Mouse (Mus musculus) brain, embryonic 14.5 days (tissue): ENCODE measurements around the gene Efna4. TPM values are rescaled to one million over a fixed set of nuclear protein-coding genes. Genes with fewer than 3 reads are reported as not detected.
A peak's percentile ranks its signal among the peaks of the same experiment; 100 is the strongest.

Experiments used
- DNase-seq: peaks from one replicate; pipeline ENCODE4 v3.0.0-alpha.2; 2011; ENCODE audit warnings: low read depth
- CTCF ChIP-seq: fragments of 200-500 bp; IDR thresholded peaks from 2 replicates; pipeline ENCODE4 v1.5.1; 2012; ENCODE audit warnings: inconsistent platforms, mild to moderate bottlenecking, moderate library complexity, borderline replicate concordance; ENCODE audit not compliant: insufficient read depth, insufficient read length; ENCODE audit errors: extremely low read depth
- POLR2A ChIP-seq: fragments of 200-500 bp; IDR thresholded peaks from 2 replicates; pipeline ENCODE4 v1.6.1; 2012; ENCODE audit warnings: mild to moderate bottlenecking, inconsistent platforms, borderline replicate concordance; ENCODE audit not compliant: poor library complexity, insufficient read depth, insufficient read length, severe bottlenecking; ENCODE audit errors: extremely low read depth
- polyA plus RNA-seq: library from polyadenylated mRNA; depleted of rRNA; stranded (reverse); fragments of >200 nt; gene quantifications from 2 replicates; pipeline ENCODE4 v1.2.3, GENCODE M21; 2012; rRNA removed

The Efna4 gene
- polyA plus RNA-seq, 1 experiment = 12.6 TPM

DNA sequence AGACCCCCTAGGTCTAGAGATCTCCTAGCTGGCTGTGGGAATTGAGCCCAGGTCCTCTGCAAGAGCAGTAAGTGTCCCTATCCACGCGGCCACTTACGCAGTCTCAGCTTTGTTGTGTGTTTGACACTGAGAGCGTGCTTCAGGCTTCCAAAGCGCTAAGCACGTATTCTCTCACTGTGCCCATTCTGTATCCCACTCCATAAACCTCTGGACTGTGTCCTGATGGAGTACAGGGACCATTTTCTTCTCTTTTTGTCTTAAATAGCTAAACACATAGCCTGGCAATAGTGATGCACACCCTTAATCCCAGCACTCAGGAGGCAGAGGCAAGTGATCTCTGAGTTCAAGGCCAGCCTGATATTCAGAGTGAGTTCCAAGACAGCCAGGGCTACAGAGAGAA lies 38.9 kb downstream of the Efna4 start:
- TF ChIP-seq CTCF (no peak), POLR2A (no peak)
- DNase-seq = no peak

DNA sequence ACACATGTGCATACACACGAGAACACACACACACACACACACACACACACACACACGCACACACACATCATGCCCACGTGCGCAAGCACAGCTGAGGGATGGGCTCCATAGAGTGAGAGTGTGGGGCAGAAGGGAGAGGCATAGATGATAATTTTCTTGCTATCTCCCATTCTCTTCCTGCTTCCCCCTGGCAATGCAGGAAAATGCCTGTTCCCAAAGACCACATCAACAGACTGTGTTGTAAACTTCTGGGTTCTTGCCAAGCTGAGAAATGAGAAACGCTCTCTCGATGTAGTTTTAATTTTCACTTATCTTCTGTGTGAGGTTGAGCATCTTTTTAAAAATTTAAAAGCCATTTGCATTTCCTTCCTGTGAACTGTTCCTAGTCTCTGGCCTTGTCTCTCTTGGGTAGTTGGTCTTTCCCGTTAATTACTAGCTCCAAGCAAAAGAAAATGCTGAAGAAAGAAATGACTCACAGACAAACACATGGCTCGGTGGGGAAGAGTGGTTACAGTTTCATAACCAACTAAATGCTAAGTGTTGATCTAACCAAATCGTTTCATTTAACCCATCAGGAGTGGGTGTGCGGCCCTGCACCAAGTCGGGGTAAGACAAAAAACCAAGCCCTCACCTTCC lies 40.9 kb downstream of the Efna4 start:
- TF ChIP-seq POLR2A (no peak), CTCF (no peak)
- peak; percentile 40 for DNase-seq

DNA sequence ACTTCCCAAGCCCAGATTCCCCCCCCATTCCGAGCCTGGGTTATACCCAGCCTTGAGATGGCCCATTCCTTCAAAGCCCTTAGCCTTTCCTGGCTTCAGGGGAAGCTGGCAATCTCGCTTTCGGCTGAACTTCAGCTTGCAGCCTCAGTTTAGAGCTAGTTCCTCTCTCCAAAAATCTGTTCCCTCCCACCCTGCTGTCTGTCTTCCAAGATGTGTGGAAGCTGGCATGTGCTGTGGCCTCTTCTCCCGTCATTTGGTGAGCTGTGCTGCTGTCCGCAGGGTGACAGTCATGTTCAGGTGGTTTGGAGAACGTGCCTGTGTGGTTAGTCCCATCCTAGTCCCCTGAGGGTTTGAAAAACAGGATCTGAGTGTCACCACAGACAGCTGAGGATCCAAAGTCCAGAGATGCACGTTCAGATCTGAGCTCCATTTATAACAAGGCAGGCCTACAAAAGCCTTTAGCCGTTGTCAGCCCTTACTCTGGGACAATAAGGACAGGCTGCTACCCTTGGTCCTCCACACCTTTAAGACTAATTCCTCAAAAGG lies 42.1 kb downstream of the Efna4 start:
- DNase-seq = no peak
- TF ChIP-seq POLR2A = no peak
- no peak for TF ChIP-seq CTCF

DNA sequence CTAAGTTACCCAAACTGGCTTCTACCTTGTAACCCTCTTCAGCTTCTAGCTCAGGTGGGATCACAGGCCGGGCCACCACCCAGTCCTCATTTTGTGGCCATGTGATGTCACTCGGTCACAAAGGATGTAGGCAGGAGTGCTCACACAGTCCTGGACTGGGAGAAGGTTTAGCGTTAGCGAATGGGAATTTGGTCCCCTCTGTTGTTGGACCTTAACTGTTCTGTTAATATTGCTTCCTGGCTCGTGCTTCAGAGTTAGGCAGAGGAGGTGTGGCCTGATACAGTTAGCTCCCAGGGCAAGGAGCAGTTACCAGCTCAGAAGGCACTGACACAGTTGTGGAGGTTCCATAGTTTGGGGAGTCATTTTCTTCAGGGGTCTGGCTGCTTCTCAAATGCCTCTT lies 43.6 kb downstream of the Efna4 start:
- TF ChIP-seq POLR2A = no peak
- no peak for TF ChIP-seq CTCF
- DNase-seq = no peak

DNA sequence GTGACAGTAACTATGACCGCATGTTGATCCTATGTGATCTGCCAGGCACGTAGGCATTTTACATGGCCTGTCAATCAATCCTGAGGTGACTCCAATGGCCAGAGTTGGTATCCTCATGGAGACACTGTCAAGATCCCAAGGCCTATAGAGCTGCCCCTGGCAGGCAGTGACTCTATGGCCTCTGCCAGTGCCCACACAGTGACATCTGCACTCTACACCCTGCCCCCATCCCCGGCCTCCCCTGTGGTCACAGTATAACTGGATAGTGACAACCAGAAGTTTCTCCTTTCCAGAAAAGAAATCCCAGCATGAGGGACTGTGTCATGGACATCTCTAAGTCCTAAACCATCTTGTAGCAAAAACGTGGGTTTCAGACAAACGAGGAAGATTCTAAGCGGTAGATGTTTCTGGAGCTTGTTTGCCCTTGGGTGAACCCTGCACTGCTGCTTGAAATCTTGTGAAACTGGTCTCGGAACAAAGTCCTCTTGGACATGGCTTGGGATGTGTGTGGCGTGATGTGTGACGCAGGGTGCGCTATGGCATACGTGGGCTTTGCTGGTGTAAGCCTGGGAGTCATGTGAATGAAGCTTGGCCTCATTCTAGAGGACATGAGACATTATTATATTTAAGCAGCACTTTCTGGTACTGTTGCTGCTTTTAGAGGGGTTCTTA lies 44.4 kb downstream of the Efna4 start:
- DNase-seq = no peak
- TF ChIP-seq CTCF = no peak
- TF ChIP-seq POLR2A = no peak

DNA sequence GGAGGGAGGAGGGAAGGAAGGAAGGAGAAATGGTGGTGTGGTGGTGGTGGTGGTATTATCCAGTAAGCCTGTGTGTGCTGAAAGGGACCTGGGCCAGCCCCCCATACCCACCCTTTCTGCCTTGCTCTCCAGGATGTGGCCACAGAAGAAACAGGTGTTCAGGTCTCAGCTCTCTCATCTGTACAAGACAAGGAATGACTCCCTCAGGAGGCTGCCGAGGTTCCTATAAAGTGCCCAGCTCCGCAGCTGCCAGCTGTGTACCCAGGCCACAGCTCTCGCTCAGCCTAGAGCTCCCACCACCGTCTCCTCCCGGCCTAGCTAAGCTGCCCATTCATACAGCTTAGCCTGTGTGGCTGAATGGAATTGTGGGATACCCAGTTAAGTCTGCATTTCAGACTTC lies 45.5 kb downstream of the Efna4 start:
- TF ChIP-seq POLR2A = no peak
- no peak for TF ChIP-seq CTCF
- DNase-seq = no peak

DNA sequence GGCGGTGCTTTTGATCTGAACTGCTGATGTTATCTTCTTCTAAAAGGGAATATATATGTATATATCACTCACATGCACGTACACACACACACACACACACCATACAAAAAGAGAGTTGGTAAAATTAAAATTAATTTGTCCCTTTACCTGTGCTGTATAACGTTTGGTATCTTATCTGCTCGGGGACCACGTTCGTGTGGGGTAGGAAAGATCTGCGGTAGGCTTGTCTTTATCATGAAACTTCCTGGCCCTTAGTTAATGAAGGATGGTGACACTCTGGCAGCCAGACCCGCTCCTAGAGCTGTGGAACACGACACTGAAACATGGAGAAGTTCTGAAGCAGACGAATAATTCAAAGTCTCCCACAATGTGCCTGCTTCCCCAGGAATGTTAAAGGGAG lies 46.0 kb downstream of the Efna4 start:
- TF ChIP-seq POLR2A (no peak), CTCF (no peak)

DNA sequence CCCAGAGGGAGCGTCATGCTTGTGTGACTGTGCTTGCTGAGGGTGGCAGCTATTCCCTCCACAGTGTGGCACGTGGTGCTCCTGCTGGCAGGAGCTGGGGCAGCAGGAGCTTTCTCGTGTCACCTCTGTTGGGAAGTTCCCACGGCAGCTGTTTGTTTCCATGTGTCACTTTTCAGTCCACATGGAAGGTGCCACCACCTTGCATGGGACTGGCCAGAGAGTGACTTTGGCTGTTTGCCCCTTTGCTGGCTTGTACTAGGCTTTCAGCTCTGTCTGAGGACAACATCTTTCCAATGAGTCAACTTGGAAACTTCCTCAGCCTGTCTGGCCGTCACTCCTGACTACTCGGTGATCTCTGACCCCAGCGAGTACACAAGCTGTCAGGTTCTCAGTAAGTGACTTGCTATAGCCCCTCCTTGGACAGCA lies 49.3 kb downstream of the Efna4 start:
- DNase-seq = no peak
- TF ChIP-seq POLR2A (no peak), CTCF (no peak)

More for the DNA sequence above, 46.0 kb downstream of the Efna4 start:
- no peak for DNase-seq

DNA sequence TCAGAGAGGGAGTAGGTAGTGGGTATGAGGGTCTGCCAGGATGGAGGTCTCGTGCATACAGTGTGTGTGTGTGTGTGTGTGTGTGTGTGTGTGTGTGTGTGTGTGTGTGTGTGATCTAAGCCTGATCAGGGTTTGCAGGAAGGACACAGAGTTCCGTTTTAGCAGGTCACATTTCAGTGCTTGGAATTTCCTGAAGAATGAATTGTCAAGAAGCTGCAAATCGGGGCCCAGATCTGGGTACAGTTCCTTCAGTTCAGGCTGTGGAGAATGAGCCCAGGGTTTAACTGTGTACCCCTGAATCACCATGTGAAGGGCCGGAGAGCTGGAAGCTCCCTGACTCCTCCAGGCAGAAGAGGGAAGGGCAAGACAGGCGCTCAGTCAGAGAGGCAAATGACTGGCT lies 50.5 kb downstream of the Efna4 start:
- DNase-seq = no peak
- TF ChIP-seq CTCF = no peak
- TF ChIP-seq POLR2A = no peak

DNA sequence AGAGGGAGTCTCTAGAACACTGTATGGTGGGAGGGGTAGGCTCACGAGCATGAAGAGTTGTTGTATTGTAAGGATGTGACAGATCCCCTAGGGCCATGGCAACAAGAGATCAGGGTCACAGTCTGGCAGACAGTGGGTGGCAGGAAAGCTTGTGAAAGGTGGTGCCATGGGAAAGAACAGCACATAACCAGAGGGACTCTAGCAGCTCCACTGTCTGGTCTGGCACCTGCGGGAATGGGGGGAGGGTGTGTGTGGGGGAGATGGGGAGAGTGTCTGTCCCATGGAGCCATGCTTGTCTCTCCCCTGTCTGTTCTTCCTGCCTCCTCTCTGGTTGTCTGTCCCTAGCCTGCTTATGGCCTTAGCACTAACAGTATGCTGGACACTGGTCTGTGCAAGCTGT lies 52.3 kb downstream of the Efna4 start:
- TF ChIP-seq POLR2A (no peak), CTCF (no peak)
- no peak for DNase-seq

DNA sequence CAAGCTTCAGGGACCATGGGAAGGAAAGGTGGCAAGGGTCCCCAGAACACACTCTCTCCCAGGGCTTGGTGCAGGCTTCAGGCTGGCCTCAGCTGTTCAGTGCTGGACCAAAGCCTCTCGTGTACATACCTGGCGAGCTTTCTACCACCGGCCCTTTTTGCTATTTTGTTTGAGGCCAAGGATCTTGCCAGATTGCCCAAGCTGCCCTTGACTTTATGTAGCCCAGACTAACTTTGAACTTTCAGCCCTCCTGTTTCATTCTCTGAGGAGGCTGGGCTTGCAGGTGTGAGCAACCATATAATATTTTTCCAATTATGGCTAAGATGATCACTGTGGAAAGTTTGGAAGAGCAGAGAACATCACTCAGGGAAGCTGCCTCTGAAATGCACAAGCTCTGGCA lies 53.6 kb downstream of the Efna4 start:
- DNase-seq = no peak
- TF ChIP-seq CTCF (no peak), POLR2A (no peak)

Other genes starting within 250 kb of the Efna4 start
- 131 and 149 TPM in 2 replicates for gene Rusc1, start 244.7 kb downstream of the Efna4 start, polyA plus RNA-seq
- 0.03 and 0.05 TPM in 2 replicates for gene Gm43738, start 236.9 kb downstream of the Efna4 start, polyA plus RNA-seq
- 169 and 202 TPM in 2 replicates for gene Fdps, start 236.1 kb downstream of the Efna4 start, polyA plus RNA-seq
- 0.14 and 0.21 TPM in 2 replicates for gene Pklr, start 201.9 kb downstream of the Efna4 start, polyA plus RNA-seq
- gene Hcn3, start 177.8 kb downstream of the Efna4 start, polyA plus RNA-seq = 61.6 and 68.6 TPM in 2 replicates
- 103 and 123 TPM in 2 replicates for gene Clk2, start 173.2 kb downstream of the Efna4 start, polyA plus RNA-seq
- gene Scamp3, start 160.6 kb downstream of the Efna4 start, polyA plus RNA-seq = 132 and 139 TPM in 2 replicates
- gene Fam189b, start 154.9 kb downstream of the Efna4 start, polyA plus RNA-seq = 69.1 and 73.8 TPM in 2 replicates
- 55.6 and 56.3 TPM in 2 replicates for gene Gba, start 135.1 kb downstream of the Efna4 start, polyA plus RNA-seq
- gene Thbs3, start 122.8 kb downstream of the Efna4 start, polyA plus RNA-seq = 117 and 168 TPM in 2 replicates
- 146 and 201 TPM in 2 replicates for gene Mtx1, start 110.9 kb downstream of the Efna4 start, polyA plus RNA-seq
- 9.3 and 10.0 TPM in 2 replicates for gene Muc1, start 109.0 kb downstream of the Efna4 start, polyA plus RNA-seq
- gene Krtcap2, start 92.1 kb downstream of the Efna4 start, polyA plus RNA-seq = 86.7 and 106 TPM in 2 replicates
- gene Trim46, start 91.7 kb downstream of the Efna4 start, polyA plus RNA-seq = 131 and 144 TPM in 2 replicates
- 145 and 269 TPM in 2 replicates for gene Dpm3, start 78.7 kb downstream of the Efna4 start, polyA plus RNA-seq
- gene Slc50a1, start 67.5 kb downstream of the Efna4 start, polyA plus RNA-seq = 41.4 and 71.8 TPM in 2 replicates
- gene Efna1, start 56.9 kb downstream of the Efna4 start, polyA plus RNA-seq = 11.2 and 12.0 TPM in 2 replicates
- gene Efna3, start 15.1 kb downstream of the Efna4 start, polyA plus RNA-seq = 59.4 and 60.3 TPM in 2 replicates
- gene Adam15, start 12.0 kb upstream of the Efna4 start, polyA plus RNA-seq = 63.6 and 75.5 TPM in 2 replicates
- gene Dcst2, start 23.9 kb upstream of the Efna4 start, polyA plus RNA-seq = 0.38 and 0.57 TPM in 2 replicates
- gene Dcst1, start 27.2 kb upstream of the Efna4 start, polyA plus RNA-seq = 0.04 TPM in 1 of 2 replicates, not detected in the other
- 2.4 and 2.8 TPM in 2 replicates for gene Zbtb7b, start 56.7 kb upstream of the Efna4 start, polyA plus RNA-seq
- gene Lenep, start 64.8 kb upstream of the Efna4 start, polyA plus RNA-seq = 4.6 and 5.2 TPM in 2 replicates
- 39.4 and 53.9 TPM in 2 replicates for gene Flad1, start 73.8 kb upstream of the Efna4 start, polyA plus RNA-seq
- 79.8 and 129 TPM in 2 replicates for gene Cks1b, start 80.4 kb upstream of the Efna4 start, polyA plus RNA-seq
- 29.5 and 30.2 TPM in 2 replicates for gene Shc1, start 80.4 kb upstream of the Efna4 start, polyA plus RNA-seq
- 71.6 and 90.9 TPM in 2 replicates for gene Pygo2, start 92.2 kb upstream of the Efna4 start, polyA plus RNA-seq
- gene Pbxip1, start 98.7 kb upstream of the Efna4 start, polyA plus RNA-seq = 9.5 and 13.6 TPM in 2 replicates
- gene Pmvk, start 116.5 kb upstream of the Efna4 start, polyA plus RNA-seq = 72.2 and 86.3 TPM in 2 replicates
- gene Kcnn3, start 182.1 kb upstream of the Efna4 start, polyA plus RNA-seq = 11.5 and 13.8 TPM in 2 replicates